Mouse (Mus musculus): Measurements from ENCODE around the gene Zfp654. TPM values are rescaled to one million over a fixed set of nuclear protein-coding genes. Genes with fewer than 3 reads are reported as not detected.

Zfp654 gene
- polyA plus RNA-seq, 1 experiment from 2014 or later = 5.5 TPM

- H3K36me3 ChIP-seq = peaks cover 5% of the 10 kb centered on the region; the same call in 1 of the 2 replicates
- WGBS = 62% methylated on average over 3 of the region's 3 CpGs
These were observed 97.3 kb downstream of the Zfp654 start for GRCm38 (mm10) chr16:64753990-64754742.

GRCm38 (mm10) chr16:64748237-64748636 is 103.2 kb downstream of the Zfp654 start:
- Histone ChIP-seq H3K4me1 (no peaks in the 10 kb centered on the region), H3K36me3 (no peaks in the 10 kb centered on the region), H3K27me3 (ENCODE audit: low read depth, poor library complexity, severe bottlenecking) (no peaks in the 10 kb centered on the region), H3K9me3 (replicated peaks) (no peaks in the 10 kb centered on the region), H3K27ac (replicated peaks) (no peak overlapping the region), H3K4me3 (no peak overlapping the region)
- peak; percentile 60 for DNase-seq (ENCODE audit: low spot score)
- WGBS = 13% methylated on average over 10 of the region's 10 CpGs

More at GRCm38 (mm10) chr16:64753990-64754742, 97.3 kb downstream of the Zfp654 start:
- no peak for DNase-seq (ENCODE audit: low spot score)
- no peak overlapping the region for H3K27ac ChIP-seq (replicated peaks)
- 0 out of 2 replicates have a peak, but pooled peaks cover 6% of the 10 kb centered on the region for H3K9me3 ChIP-seq (replicated peaks)
- H3K27me3 ChIP-seq (ENCODE audit: low read depth, poor library complexity, severe bottlenecking) = no peaks in the 10 kb centered on the region
- H3K4me3 ChIP-seq = no peak overlapping the region
- H3K4me1 ChIP-seq = 0 out of 2 replicates have a peak, but pooled peaks cover 3% of the 10 kb centered on the region

GRCm38 (mm10) chr16:64745089-64745488 is 106.4 kb downstream of the Zfp654 start:
- Histone ChIP-seq H3K9me3 (replicated peaks) (no peaks in the 10 kb centered on the region), H3K27me3 (ENCODE audit: low read depth, poor library complexity, severe bottlenecking) (no peaks in the 10 kb centered on the region), H3K27ac (replicated peaks) (no peak overlapping the region), H3K36me3 (no peaks in the 10 kb centered on the region), H3K4me1 (no peaks in the 10 kb centered on the region), H3K4me3 (no peak overlapping the region)
- 84% methylated on average over 4 of the region's 4 CpGs for WGBS
- DNase-seq (ENCODE audit: low spot score) = no peak

GRCm38 (mm10) chr16:64737289-64737688 is 114.2 kb downstream of the Zfp654 start:
- no peak overlapping the region for H3K4me3 ChIP-seq
- H3K4me1 ChIP-seq = no peaks in the 10 kb centered on the region
- WGBS = 92% methylated on average over 5 of the region's 5 CpGs
- no peak for DNase-seq (ENCODE audit: low spot score)
- H3K36me3 ChIP-seq = no peaks in the 10 kb centered on the region
- no peak overlapping the region for H3K27ac ChIP-seq (replicated peaks)
- no peaks in the 10 kb centered on the region for H3K27me3 ChIP-seq (ENCODE audit: low read depth, poor library complexity, severe bottlenecking)
- H3K9me3 ChIP-seq (replicated peaks) = no peaks in the 10 kb centered on the region

Other genes with a start within 250 kb of the Zfp654 start
- gene Csnka2ip, start 249.2 kb downstream of the Zfp654 start, polyA plus RNA-seq (2016; fragmentation: Nextera tagmentation; extraction: Ambion mirVana) = 0.10 TPM in 1 of 2 replicates, not detected in the other
- gene 4930453N24Rik, start 80.5 kb downstream of the Zfp654 start, polyA plus RNA-seq (2016; fragmentation: Nextera tagmentation; extraction: Ambion mirVana) = 27.2 and 29.3 TPM in 2 replicates
- 82.9 and 85.0 TPM in 2 replicates for gene Cggbp1, start 344 bp upstream of the Zfp654 start, polyA plus RNA-seq (2016; fragmentation: Nextera tagmentation; extraction: Ambion mirVana)